Mouse (Mus musculus) C2C12 (cell line): ENCODE data around the gene Hoxc10. TPM values are rescaled to one million over a fixed set of nuclear protein-coding genes. Genes with fewer than 3 reads are reported as not detected.

Experiments
- H3K27me3 ChIP-seq: one replicate; pipeline ENCODE4 v1.6.1; 2011; ENCODE audit not compliant: control insufficient read depth, insufficient read depth, insufficient read length
- H3K36me3 ChIP-seq: one replicate; pipeline ENCODE4 v1.6.1; 2011; ENCODE audit not compliant: control insufficient read depth, insufficient read depth
- H3K4me3 ChIP-seq: one replicate; pipeline ENCODE4 v1.5.1; 2011; ENCODE audit warnings: mild to moderate bottlenecking, control low read depth; ENCODE audit not compliant: poor library complexity, insufficient read depth, severe bottlenecking
- H3K79me2 ChIP-seq: one replicate; pipeline ENCODE4 v1.6.1; 2011; ENCODE audit not compliant: control insufficient read depth, insufficient read depth
- H3K79me3 ChIP-seq: one replicate; pipeline ENCODE4 v1.6.1; 2011; ENCODE audit warnings: low read depth, control low read depth
- H3ac ChIP-seq: one replicate; pipeline ENCODE3; 2011; ENCODE audit warnings: low read depth; ENCODE audit not compliant: control insufficient read depth, insufficient read length
- CEBPB ChIP-seq: IDR thresholded peaks from one replicate; pipeline ENCODE4 v1.6.1; 2011; ENCODE audit warnings: low read depth, mild to moderate bottlenecking, control low read depth, moderate library complexity
- CTCF ChIP-seq: IDR thresholded peaks from one replicate; pipeline ENCODE4 v1.5.1; 2011; ENCODE audit not compliant: control insufficient read depth, insufficient read depth, insufficient read length
- FOSL1 ChIP-seq: IDR thresholded peaks from one replicate; pipeline ENCODE4 v1.8.0; 2011; ENCODE audit warnings: mild to moderate bottlenecking, low read length; ENCODE audit not compliant: poor library complexity, insufficient read depth, severe bottlenecking
- MAX ChIP-seq: IDR thresholded peaks from one replicate; pipeline ENCODE4 v1.6.1; 2011; ENCODE audit warnings: mild to moderate bottlenecking, control low read depth
- MYOD1 ChIP-seq: IDR thresholded peaks from one replicate; pipeline ENCODE4 v1.6.1; 2011; ENCODE audit warnings: low read depth; ENCODE audit not compliant: control insufficient read depth, insufficient read length
- MYOG ChIP-seq: IDR thresholded peaks from one replicate; pipeline ENCODE4 v1.6.1; 2011; ENCODE audit not compliant: control insufficient read depth, insufficient read length; ENCODE audit errors: extremely low read depth
- USF1 ChIP-seq: IDR thresholded peaks from one replicate; pipeline ENCODE4 v1.6.1; 2011; ENCODE audit warnings: low read depth, mild to moderate bottlenecking, control low read depth, moderate library complexity
- polyA plus RNA-seq: library from polyadenylated mRNA; unstranded; fragments of >200 nt; fragmentation: generic; extraction: Trizol; gene quantifications from one replicate; pipeline ENCODE4 v1.2.1, GENCODE M21; 2012; ENCODE audit warnings: missing spikeins

Gene Hoxc10
- polyA plus RNA-seq, 1 experiment, result 49.6 TPM

- no peaks in the 10 kb centered on the region for H3K27me3 ChIP-seq
- TF ChIP-seq FOSL1 (no peak), MYOG (no peak), USF1 (no peak), CEBPB (no peak), CTCF (no peak), MAX (no peak), MYOD1 (no peak)
- peaks cover 62% of the 10 kb centered on the region for H3K79me2 ChIP-seq
- H3K79me3 ChIP-seq, result peaks cover 11% of the 10 kb centered on the region
- H3K36me3 ChIP-seq, result peaks cover 27% of the 10 kb centered on the region
- H3K4me3 ChIP-seq, result no peak overlapping the region
- H3ac ChIP-seq, result no peak overlapping the region
Measured at GRCm38 (mm10) chr15:102988078-102988477, 21.5 kb downstream of the Hoxc10 start.

- H3K79me2 ChIP-seq, result peaks cover 50% of the 10 kb centered on the region
- no peak within 1 kb of the TSS for H3K4me3 ChIP-seq
- peaks cover 7% of the 10 kb centered on the region for H3K79me3 ChIP-seq
- no peaks in the 10 kb centered on the region for H3K27me3 ChIP-seq
- H3K36me3 ChIP-seq, result peaks cover 8% of the 10 kb centered on the region
- H3ac ChIP-seq, result no peak within 1 kb of the TSS
- TF ChIP-seq USF1 (no peak), CEBPB (no peak), MYOG (no peak), MAX (no peak), FOSL1 (no peak), CTCF (no peak), MYOD1 (no peak)
Measured at GRCm38 (mm10) chr15:102990461-102991397, 24.1 kb downstream of the Hoxc10 start, which contains the start of gene Hoxc8. Hoxc8 (plus strand) TSS chr15:102990607.

- TF ChIP-seq CTCF, result no peak
- TF ChIP-seq CEBPB, result no peak
- no peak for TF ChIP-seq MAX
- TF ChIP-seq FOSL1, result no peak
- no peak for TF ChIP-seq MYOD1
- TF ChIP-seq USF1, result no peak
- TF ChIP-seq MYOG, result no peak
- no peak overlapping the region for H3K4me3 ChIP-seq
- H3K79me2 ChIP-seq, result peaks cover 56% of the 10 kb centered on the region
- peaks cover 7% of the 10 kb centered on the region for H3K79me3 ChIP-seq
- H3K27me3 ChIP-seq, result no peaks in the 10 kb centered on the region
- H3ac ChIP-seq, result no peak overlapping the region
- peaks cover 7% of the 10 kb centered on the region for H3K36me3 ChIP-seq
Measured at GRCm38 (mm10) chr15:102991782-102992181, 25.2 kb downstream of the Hoxc10 start.

GRCm38 (mm10) chr15:102992206-102992605 lies 25.6 kb downstream of the Hoxc10 start:
- H3K79me2 ChIP-seq, result peaks cover 59% of the 10 kb centered on the region
- peaks cover 7% of the 10 kb centered on the region for H3K79me3 ChIP-seq
- H3K27me3 ChIP-seq, result no peaks in the 10 kb centered on the region
- H3ac ChIP-seq, result no peak overlapping the region
- TF ChIP-seq CTCF (no peak), MAX (no peak), FOSL1 (no peak), USF1 (no peak), MYOG (no peak), MYOD1 (no peak), CEBPB (no peak)
- no peak overlapping the region for H3K4me3 ChIP-seq
- peaks cover 7% of the 10 kb centered on the region for H3K36me3 ChIP-seq

- H3K27me3 ChIP-seq, result no peaks in the 10 kb centered on the region
- peaks cover 4% of the 10 kb centered on the region for H3K36me3 ChIP-seq
- H3ac ChIP-seq, result no peak overlapping the region
- TF ChIP-seq FOSL1 (no peak), CEBPB (no peak), MYOG (no peak), MYOD1 (no peak), CTCF (no peak), MAX (no peak), USF1 (no peak)
- H3K4me3 ChIP-seq, result no peak overlapping the region
- peaks cover 7% of the 10 kb centered on the region for H3K79me3 ChIP-seq
- H3K79me2 ChIP-seq, result peaks cover 58% of the 10 kb centered on the region
Measured at GRCm38 (mm10) chr15:102992863-102993262, 26.3 kb downstream of the Hoxc10 start.
